Mouse (Mus musculus): ENCODE results near the gene Olfr1368.
"Not testable (repeated sequence)": the region's sequence is repeated elsewhere in the genome, so short reads cannot be mapped to it uniquely, and the experiment has no call there.

Gene Olfr1368

DNA sequence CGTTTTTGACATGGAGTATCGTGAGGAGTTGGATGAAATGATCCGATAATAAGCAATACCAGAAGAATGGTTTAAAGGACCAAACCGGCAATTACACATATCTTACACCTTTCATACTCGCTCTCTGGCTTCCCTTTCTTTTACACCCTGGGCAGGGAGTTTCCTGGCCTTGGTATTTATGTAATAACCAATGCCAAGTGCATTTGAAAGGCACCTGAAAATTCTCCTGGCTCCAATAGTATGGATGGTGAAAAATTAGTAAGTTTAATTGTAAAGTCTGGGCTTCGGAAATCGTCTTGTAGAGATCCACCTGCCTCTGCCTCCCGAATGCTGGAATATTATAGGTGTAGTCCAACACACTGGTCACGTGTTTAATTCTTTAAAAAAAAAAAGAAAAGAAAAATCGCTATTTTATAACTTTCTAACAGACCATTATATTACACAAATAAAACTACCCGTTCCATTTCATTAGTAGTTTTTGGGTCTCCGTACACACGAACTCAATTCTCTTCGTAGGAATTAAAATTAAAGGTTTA is 23.5 kb upstream of the Olfr1368 start:
- in situ Hi-C loops (cut with MboI; ENCODE audit: unreplicated experiment in 2 of 2) = loop anchor here (5.0 to 25.0 kb wide), 10 partner anchors 108 to 1957 kb away; partner anchors contain the start of genes Elmo1 (in 1 of the 2), Hist1h2ai (in 1 of the 2), Hist1h2bl (in 1 of the 2) and Hist1h3h (in 1 of the 2)

DNA sequence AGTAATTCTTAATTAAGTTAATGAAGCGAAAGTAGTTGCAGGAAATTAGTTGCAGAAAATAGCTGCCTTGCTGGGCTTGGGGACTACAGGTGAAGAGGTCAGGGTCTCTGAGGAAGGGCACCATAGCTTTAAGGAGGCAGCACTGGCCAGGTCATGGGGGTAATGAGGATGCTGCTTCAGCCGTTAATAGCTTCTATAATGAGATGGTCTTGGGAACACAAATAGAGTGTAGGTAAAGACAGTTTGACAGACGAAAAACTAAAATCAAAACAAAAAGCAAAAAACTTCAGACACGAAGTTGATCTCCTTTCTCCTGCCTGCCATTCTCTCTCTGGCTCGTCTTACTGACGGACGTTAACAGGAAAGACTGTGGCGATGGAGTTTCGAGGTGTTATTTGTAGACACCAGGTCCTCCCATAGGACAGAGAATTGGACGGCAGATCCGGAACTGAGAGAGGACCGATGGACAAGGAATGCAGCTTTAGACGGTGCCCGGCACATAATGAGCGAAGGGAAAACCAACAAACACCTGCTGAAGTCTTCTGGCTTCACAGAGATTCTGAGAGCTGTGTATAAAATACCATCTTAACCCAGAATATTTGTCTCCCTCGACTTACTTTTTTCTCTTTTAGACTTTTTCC is 22.8 kb upstream of the Olfr1368 start:
- in situ Hi-C loops (cut with MboI; ENCODE audit: unreplicated experiment in 2 of 2) = loop anchor here (5.0 to 25.0 kb wide), 10 partner anchors 109 to 1956 kb away; partner anchors contain the start of genes Elmo1 (in 1 of the 2), Hist1h2ai (in 1 of the 2), Hist1h2bl (in 1 of the 2) and Hist1h3h (in 1 of the 2)

DNA sequence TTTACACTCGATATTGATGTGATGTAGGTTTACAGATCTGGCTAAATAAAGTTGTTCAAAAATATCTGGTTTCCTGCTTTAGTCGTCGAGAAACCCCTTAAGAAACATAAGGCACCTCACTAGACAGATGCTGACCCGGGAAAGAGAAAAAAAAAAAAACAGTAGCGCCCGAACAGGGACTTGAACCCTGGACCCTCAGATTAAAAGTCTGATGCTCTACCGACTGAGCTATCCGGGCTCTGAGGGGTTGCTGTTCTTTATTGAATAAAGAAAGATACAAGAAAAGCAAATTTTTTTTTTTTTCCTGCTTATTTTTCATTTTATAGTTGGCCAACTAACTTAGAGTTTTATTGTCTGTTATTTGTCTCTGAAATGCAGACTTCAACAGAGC is 22.2 kb upstream of the Olfr1368 start:
- in situ Hi-C loops (cut with MboI; ENCODE audit: unreplicated experiment in 2 of 2) = loop anchor here (5.0 to 25.0 kb wide), 10 partner anchors 109 to 1956 kb away; partner anchors contain the start of genes Elmo1 (in 1 of the 2), Hist1h2ai (in 1 of the 2), Hist1h2bl (in 1 of the 2) and Hist1h3h (in 1 of the 2)

DNA sequence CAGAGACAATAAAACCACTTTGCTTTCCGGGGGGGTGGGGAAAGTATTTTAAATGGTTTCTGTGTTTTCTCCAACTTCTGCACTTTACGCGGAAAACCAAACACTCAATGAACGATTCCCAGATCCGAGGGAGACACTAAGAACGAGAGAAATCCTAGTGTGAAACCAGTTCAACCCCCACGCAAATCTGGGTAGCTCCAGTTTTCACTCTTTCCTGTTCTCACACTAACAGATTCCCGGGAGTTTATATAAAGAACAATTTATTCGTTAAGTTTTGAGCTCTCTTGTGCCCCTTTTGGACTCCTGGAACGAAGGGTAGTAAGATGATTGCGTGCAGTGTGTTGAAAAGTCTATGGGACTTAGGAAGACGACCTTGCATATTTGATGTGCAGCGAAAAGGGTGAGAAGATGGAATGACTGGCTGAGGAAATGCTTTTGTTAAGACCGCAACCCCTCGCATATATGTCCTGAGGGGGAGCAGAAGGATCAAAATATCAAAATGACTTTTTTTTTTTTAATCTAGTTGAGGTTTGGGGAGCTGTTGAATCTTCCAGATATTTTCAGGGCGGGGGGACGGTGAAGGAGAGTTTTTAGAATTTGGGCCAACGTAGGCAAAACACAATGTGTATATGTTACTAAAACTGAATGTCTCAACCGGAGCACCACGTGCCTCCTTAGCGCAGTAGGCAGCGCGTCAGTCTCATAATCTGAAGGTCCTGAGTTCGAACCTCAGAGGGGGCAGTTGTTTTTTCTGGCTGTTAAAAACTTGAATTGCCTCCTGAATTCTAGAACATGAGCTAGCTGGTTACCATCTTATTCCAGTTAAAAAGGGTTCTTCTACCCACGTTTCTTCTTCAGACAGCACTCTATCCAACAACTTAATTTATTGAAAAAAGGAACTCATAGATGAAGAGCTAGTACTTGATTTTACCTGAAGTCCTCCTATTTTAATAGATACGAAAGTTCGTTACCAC is 21.6 kb upstream of the Olfr1368 start:
- in situ Hi-C loops (cut with MboI; ENCODE audit: unreplicated experiment in 2 of 2) = loop anchor here (5.0 to 25.0 kb wide), 10 partner anchors 110 to 1955 kb away; partner anchors contain the start of genes Elmo1 (in 1 of the 2), Hist1h2ai (in 1 of the 2), Hist1h2bl (in 1 of the 2) and Hist1h3h (in 1 of the 2)

DNA sequence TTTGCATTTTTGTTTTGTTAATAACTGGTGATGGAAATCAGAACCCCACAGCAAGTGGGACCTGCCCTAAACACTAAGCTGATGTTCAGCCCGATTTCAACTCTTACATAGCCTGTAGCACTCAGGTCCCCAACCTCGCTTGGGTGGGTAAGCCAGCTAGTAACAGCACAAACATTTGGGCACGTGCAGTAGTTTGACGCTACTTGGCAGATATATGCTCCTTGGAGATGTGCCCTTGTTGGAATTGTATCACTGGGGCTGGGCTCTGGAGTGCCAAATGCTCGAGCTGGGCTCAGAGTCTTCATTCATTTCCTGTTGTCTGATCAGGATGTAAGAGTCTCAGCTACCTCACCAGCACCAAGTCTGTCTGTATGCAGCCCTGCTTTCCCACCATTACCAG is 16.9 kb upstream of the Olfr1368 start:
- in situ Hi-C loops (cut with MboI; ENCODE audit: unreplicated experiment in 2 of 2) = loop anchor here (5.0 to 25.0 kb wide), 11 partner anchors 40 to 1950 kb away; partner anchors contain the start of genes Elmo1 (in 1 of the 2), Hist1h2ai (in 1 of the 2), Hist1h2bl (in 1 of the 2) and Hist1h3h (in 1 of the 2)

DNA sequence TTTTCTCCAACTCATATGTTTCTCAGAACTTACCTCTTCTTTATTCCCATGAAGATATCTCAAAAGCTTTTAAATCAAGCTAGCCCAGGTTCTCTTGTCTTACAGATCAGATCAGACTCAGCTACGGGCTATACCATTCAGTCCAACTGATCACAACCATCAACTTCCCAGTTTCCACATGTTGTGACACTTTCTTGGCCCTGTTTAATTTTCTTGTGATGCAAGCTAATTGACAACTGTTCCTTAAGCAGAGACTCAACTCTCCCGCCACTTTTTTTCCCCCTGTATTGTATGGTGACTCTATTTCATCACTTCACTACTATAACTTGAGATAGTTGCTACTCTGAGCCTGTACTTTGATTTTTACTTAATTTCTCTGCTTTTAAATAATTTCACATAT is 15.9 kb upstream of the Olfr1368 start:
- in situ Hi-C loops (cut with MboI; ENCODE audit: unreplicated experiment in 2 of 2) = loop anchor here (5.0 to 25.0 kb wide), 11 partner anchors 41 to 1949 kb away; partner anchors contain the start of genes Elmo1 (in 1 of the 2), Hist1h2ai (in 1 of the 2), Hist1h2bl (in 1 of the 2) and Hist1h3h (in 1 of the 2)

DNA sequence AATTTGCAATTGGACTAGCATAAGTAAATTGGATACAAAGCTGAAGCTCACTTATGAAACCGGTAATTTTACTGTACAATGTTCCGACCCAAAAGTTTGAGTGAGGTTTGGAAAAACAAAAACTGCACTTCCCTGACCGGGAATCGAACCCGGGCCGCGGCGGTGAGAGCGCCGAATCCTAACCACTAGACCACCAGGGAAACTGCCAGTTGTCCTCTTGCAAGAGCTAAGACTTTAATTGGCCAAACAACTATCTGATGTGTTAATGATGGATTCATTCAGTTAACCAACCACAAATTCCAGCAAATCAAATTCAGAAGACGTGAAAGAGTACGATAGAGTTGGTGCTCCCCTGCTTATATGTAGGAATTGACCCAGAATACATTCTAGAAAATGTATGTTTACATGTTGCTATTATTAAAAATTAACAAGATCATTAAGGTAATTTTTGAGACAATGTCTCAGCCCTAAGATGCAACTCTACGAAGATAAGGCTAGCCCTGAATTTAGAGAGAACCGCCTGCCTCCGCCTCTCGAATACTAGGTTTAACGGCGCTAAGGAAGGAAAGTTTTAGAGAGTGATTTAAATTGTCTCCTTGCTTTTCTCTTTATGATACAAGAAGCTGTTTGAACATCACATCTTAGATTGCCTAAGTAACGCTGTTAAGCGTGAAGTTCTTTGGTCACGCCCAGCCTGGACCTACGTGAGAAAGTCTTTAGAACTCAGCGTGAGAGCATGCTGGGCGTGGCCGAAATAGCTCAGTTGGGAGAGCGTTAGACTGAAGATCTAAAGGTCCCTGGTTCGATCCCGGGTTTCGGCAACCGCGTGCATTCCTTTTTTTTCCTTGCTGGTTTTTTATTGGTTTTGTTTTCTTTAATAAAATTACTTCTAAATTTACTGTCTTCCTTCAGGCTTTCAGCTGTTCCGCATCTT is 15.3 kb upstream of the Olfr1368 start:
- in situ Hi-C loops (cut with MboI; ENCODE audit: unreplicated experiment in 2 of 2) = loop anchor here (5.0 to 25.0 kb wide), 11 partner anchors 41 to 1949 kb away; partner anchors contain the start of genes Elmo1 (in 1 of the 2), Hist1h2ai (in 1 of the 2), Hist1h2bl (in 1 of the 2) and Hist1h3h (in 1 of the 2)

DNA sequence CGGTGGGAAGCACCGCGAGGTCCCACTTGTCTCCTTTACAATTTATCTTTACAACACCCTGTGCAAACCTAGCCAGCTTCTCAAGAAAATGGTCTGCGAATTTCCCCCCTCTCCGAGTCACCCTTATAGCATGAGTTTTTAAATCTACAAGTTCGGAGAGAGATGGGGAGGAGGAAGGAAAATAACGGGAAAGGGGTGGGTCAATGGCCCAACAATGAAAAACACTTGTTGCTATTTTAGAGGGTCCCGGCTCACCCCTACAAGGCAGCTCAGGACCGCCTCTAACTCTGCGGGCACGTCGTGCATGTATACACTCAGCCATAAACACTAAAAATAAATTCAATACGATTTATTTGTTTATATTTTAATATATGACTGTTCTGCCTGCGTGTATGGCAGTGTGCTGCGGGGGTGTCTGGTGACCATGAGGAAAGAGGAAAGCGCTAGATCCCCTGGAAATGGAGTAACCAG is 14.4 kb upstream of the Olfr1368 start:
- in situ Hi-C loops (cut with MboI; ENCODE audit: unreplicated experiment in 2 of 2) = loop anchor here (5.0 to 25.0 kb wide), 11 partner anchors 42 to 1948 kb away; partner anchors contain the start of genes Elmo1 (in 1 of the 2), Hist1h2ai (in 1 of the 2), Hist1h2bl (in 1 of the 2) and Hist1h3h (in 1 of the 2)

DNA sequence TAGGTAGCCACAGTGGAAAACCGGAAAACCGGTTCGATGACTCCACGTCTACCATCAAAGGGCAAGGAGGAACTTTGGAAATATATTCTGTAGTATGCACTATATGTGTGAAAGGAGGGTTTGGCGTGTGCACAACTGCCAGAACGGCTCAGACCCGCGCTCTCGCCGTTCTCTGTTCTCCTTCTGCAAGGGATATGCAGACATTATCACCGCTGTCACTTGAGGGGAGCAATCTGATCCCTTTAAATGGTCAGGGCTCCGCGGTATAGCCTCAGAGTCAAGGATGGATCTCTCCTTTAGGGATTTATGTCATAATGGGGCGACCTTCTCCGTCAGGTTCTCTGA is 13.8 kb upstream of the Olfr1368 start:
- in situ Hi-C loops (cut with MboI; ENCODE audit: unreplicated experiment in 2 of 2) = loop anchor here (5.0 to 25.0 kb wide), 7 partner anchors 217 to 1947 kb away; partner anchors contain the start of gene Elmo1 (in 1 of the 2)

DNA sequence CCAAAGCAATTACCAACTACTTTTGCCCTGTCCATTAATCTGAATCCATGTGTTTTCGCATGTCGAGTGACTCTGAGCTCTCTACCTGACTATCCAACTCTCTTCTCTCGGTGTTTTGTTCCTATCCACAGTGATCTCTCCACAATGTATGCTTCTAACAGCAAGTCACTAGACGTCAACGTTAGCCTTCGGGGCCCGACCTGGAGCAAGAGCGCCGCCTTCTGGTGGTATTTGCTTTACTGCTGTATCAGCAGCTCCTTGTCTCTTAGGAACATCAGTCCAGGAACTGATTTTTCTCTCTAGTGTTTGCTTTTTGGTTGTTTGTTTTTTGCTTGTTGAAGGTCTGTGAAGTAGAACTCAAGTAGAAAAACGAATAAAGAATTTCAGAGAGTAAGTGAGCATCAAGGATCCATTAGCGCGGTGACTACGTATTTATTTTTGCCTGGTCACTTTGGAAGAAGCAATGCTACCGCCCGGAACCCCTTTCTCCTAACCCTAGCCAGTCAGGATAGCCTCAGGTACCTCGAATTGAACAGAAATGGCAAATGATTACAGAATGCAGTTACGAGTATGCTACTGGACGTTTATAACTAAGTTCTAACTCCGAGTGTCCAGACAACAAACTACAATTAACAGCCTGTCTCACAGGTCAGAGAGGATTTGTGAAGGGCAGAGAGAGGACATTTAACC is 13.3 kb upstream of the Olfr1368 start:
- in situ Hi-C loops (cut with MboI; ENCODE audit: unreplicated experiment in 2 of 2) = loop anchor here (5.0 to 25.0 kb wide), 7 partner anchors 217 to 1947 kb away; partner anchors contain the start of gene Elmo1 (in 1 of the 2)

DNA sequence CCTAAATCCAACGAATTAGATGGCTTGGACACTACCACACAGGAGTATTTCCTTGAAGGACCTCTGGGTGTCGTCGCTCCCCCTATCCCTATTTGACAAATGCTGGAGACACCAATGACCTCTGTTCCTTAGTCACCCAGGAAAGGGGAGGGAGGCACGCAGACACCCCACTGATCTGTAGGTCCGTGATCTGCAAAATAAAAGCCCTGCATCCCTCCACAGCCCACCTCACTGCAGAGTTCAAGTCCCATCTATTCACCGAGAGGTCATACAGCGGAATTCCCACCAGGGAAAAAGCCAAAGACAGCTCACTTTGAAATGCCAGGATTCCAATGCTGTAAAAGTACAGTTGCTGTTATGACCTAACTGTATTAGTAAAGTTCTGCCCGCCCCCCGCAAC is 12.4 kb upstream of the Olfr1368 start:
- in situ Hi-C loops (cut with MboI; ENCODE audit: unreplicated experiment in 2 of 2) = loop anchor here (5.0 to 25.0 kb wide), 7 partner anchors 216 to 1946 kb away; partner anchors contain the start of gene Elmo1 (in 1 of the 2)

DNA sequence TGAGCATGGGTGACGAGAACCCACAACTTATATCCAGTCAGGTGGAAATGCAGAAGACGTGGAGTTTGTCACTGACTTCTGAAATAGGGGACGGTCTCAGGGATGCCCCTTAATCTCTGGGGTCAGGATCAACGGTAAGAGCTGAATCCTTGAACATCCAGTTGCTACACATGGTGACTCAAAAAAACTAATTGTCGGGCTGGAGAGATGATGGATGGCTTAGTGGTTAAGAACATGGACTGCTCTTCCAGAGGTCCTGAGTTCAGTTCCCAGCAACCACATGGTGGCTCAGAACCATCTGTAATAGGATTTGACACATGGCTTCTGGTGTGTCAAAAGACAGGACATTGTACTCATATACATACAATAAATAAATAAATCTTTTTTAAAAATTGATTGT is 10.2 kb upstream of the Olfr1368 start:
- in situ Hi-C loops (cut with MboI; ENCODE audit: unreplicated experiment in 2 of 2) = loop anchor here (5.0 to 25.0 kb wide), 7 partner anchors 214 to 1944 kb away; partner anchors contain the start of gene Elmo1 (in 1 of the 2)

DNA sequence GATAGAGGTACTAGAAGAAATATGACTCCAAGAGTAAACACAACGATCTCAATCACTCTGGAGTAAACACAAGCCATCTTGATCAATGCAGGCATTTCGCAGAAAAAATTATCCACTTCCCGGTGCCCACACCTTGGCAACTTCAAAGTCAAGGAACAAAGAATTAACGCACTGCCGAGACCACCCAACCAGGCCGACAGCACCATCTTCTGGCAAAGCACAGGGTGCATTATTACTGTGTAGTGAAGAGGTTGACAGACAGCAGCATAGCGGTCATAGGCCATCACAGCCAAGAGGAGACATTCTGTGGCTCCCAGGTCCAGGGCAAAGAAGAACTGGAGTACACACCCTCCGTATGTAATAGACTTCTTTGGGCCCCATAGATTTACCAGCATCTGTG is 3.2 kb downstream of the Olfr1368 start:
- in situ Hi-C loops (cut with MboI; ENCODE audit: unreplicated experiment in 2 of 2) = loop anchor here (10.0 to 25.0 kb wide), 3 partner anchors 1105 to 1430 kb away; no protein-coding TSS in a partner anchor

DNA sequence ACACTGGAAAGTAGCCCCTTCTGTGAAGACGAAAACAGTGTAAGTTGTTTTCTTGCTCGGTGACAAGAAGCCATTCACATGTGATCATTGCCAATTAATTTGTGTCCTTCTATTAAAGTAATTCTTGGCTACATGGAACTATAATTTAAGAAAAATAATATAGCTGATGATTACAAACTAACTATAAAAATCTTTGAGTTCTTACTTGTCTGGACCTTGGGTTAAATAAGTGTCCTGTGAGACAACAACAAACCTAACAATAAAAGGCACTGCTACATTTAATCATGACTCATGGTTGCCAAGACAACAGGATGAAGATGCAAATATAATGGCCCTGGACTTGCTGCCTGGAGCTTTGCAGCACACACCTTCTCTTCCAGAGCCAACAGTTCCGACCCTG is 16.3 kb downstream of the Olfr1368 start, which contains the start of gene Olfr263:
Gene Olfr263 (plus strand): TSS at position 301 of the 400 bp plus-strand sequence.
- in situ Hi-C loops (cut with MboI; ENCODE audit: unreplicated experiment in 2 of 2) = loop anchor here (25.0 kb wide), 2 partner anchors 1092 to 1417 kb away; no protein-coding TSS in a partner anchor

DNA sequence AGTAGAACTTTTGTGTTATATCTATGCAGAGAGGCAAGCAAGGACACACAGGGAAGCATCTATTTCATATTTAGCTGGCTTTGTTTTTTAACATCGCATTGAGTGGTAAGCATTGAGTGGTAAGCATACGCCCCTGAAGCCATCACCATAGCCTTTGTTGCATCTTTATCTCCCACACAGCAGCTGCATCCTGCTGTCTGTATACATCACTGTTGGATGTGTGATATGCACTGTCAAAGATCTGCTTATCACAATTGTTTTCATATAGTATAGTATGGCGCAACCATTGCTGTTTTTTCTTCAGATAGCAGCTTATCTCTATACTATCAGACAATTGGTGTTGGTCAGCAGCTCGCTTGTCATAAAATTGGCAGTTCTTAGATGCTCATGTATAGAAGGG is 31.5 kb downstream of the Olfr1368 start:
- in situ Hi-C loops (cut with MboI; ENCODE audit: unreplicated experiment in 2 of 2) = no loop called here

DNA sequence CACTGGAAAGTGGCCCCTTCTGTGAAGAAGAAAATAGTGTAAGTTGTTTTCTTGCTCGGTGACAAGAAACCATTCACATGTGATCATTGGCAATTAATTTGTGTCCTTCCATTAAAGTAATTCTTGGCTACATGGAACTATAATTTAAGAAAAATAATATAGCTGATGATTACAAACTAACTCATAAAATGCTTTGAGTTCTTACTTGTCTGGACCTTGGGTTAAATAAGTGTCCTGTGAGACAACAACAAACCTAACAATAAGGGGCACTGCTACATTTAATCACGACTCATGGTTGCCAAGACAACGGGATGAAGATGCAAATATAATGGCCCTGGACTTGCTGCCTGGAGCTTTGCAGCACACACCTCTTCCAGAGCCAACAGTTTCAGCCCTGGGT is 34.5 kb downstream of the Olfr1368 start, which contains the start of gene Olfr1369-ps1:
Gene Olfr1369-ps1 (plus strand): TSS at position 301 of the 400 bp plus-strand sequence.
- in situ Hi-C loops (cut with MboI; ENCODE audit: unreplicated experiment in 2 of 2) = not testable (repeated sequence)

DNA sequence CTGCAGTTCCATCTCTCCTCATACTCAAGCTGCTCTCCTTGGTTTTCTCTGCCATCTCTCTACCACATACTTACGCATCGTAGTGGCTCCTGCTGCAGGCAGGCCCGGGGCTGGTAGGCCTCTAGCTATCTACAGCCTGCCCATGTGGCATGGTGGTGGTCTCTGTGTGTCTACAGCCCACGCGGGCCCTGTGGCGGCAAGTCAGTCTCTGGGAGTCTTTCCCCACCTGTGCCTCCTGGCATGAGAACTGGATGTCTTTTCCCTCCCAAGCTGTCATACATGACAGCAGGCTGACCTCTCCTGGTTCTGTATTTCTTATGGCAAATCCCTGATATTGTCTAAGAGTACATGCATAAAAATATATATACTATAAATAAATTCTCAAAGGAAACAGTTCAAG is 35.2 kb downstream of the Olfr1368 start:
- in situ Hi-C loops (cut with MboI; ENCODE audit: unreplicated experiment in 2 of 2) = no loop called here
